Mouse (Mus musculus): ENCODE measurements around the gene Gm9639.
"Not testable (repeated sequence)": the region's sequence is repeated elsewhere in the genome, so short reads cannot be mapped to it uniquely, and the experiment has no call there.

Gm9639 gene

DNA sequence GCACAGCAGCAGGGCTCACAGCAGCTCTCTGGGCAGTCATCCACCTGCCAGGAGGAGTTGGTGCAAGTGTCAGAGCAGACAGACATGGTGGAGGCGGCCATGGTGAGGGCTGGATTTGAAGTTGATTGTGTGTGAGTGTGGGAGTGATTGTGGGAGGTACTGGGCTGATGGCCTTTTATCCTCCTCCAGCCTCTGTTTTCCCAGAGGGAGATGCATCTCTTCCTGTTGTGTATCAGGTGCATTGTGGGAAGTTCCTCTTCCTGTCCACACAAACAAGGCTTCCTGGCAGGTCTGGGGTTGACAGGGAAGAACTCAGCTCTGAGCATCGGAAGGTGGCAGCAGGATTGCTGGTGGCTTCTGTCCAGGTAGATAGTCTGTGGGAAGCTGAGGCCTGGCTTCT is at the start of gene Gm9639:
Gene Gm9639, minus strand, starts transcription at position 101 of the 400 bp plus-strand sequence.
- DNase-seq (ENCODE audit: low spot score), result no peak

- DNase-seq (ENCODE audit: low spot score), result no peak
Observed at GRCm38 (mm10) chr10:77839006-77839405, 44.1 kb upstream of the Gm9639 start.

- DNase-seq (ENCODE audit: low spot score), result no peak
Observed at GRCm38 (mm10) chr10:77835647-77836046, 40.8 kb upstream of the Gm9639 start, which contains the start of gene Krtap10-10. Krtap10-10 (plus strand) TSS chr10:77835947.

DNA sequence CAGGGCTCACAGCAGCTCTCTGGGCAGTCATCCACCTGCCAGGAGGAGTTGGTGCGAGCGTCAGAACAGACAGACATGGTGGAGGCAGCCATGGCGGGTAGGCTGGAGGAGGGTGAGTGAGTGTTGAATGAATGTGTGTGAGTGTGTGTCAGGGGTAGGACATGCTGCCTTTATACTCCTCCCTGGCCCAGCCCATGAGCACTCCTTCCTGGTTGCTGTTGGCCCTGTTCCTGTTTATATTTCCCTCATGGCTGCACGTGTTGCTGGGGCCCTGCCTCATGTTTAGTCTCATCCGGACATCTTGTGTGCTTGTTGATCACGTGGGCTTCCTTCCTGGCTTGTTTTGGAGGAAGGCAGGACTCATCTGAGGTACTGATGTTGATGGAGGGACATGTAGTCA is 32.1 kb upstream of the Gm9639 start, which contains the start of gene Krtap10-4:
Gene Krtap10-4, minus strand, starts transcription at position 145 of the 400 bp plus-strand sequence.
- DNase-seq (ENCODE audit: low spot score), result no peak

DNA sequence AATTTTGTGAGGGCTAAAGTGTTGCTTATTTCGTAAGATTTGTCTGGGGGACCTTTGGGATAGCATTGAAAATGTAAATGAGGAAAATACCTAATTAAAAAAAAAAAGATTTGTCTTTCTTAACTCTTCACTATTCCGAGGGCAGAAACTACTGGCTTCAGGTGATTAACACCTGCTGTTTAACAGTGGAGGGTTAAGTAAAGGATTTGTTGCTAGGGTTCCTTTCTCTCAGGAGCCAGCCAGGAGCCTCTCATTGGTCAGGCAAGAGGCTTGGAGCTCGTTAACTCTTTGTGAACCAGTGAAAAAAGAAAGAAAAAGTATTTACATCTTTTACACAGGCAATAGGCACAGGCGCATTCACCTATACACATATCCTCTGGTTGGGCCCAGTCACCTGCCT is 24.3 kb upstream of the Gm9639 start:
- no peak for DNase-seq (ENCODE audit: low spot score)

- no peak for DNase-seq (ENCODE audit: low spot score)
Observed at GRCm38 (mm10) chr10:77818523-77818922, 23.6 kb upstream of the Gm9639 start.

GRCm38 (mm10) chr10:77815514-77815913 is 20.6 kb upstream of the Gm9639 start:
- DNase-seq (ENCODE audit: low spot score), result no peak

DNA sequence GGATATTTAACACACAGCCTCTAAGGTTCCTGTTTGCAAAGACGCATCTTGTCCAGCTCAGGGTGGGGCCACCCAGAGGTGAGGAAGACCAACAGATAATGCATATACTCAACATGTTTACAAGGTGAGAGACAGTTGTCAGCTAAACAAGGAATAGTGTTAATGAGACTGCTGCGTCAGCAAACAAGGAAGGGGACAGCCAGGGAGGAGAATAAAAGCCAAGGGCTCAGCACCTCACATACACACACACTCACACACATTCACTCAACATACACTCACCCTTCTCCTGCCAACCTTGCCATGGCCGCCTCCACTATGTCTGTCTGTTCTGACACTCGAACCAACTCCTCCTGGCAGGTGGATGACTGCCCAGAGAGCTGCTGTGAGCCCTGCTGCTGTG is 19.5 kb upstream of the Gm9639 start, which contains the start of gene Gm2696:
Gene Gm2696, plus strand, starts transcription at position 301 of the 400 bp plus-strand sequence.
- DNase-seq (ENCODE audit: low spot score), result no peak

DNA sequence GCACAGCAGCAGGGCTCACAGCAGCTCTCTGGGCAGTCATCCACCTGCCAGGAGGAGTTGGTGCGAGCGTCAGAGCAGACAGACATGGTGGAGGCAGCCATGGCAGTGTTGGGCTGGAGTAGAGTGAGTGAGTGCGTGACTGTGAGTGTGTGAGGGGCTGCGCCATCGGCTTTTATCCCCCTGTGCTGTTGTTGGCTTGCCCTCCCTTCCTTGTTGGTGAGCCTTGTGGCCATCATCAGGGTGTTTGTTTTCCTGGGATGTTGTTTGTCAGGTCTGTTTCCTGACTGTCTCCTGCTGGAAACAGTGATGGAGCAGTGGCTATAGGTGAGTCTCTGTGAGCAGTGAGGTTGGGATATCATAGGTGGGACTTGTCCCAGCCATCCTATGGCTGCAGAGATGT is 16.9 kb upstream of the Gm9639 start, which contains the start of gene Gm9507:
Gene Gm9507, minus strand, starts transcription at position 101 of the 400 bp plus-strand sequence.
- no peak for DNase-seq (ENCODE audit: low spot score)

- no peak for DNase-seq (ENCODE audit: low spot score)
Observed at GRCm38 (mm10) chr10:77804095-77804494, 9.2 kb upstream of the Gm9639 start.

GRCm38 (mm10) chr10:77798921-77799508 is 4.1 kb upstream of the Gm9639 start, which contains the start of gene Gm19668:
Gm19668 (minus strand) TSS chr10:77799133.
- DNase-seq (ENCODE audit: low spot score), result no peak

DNA sequence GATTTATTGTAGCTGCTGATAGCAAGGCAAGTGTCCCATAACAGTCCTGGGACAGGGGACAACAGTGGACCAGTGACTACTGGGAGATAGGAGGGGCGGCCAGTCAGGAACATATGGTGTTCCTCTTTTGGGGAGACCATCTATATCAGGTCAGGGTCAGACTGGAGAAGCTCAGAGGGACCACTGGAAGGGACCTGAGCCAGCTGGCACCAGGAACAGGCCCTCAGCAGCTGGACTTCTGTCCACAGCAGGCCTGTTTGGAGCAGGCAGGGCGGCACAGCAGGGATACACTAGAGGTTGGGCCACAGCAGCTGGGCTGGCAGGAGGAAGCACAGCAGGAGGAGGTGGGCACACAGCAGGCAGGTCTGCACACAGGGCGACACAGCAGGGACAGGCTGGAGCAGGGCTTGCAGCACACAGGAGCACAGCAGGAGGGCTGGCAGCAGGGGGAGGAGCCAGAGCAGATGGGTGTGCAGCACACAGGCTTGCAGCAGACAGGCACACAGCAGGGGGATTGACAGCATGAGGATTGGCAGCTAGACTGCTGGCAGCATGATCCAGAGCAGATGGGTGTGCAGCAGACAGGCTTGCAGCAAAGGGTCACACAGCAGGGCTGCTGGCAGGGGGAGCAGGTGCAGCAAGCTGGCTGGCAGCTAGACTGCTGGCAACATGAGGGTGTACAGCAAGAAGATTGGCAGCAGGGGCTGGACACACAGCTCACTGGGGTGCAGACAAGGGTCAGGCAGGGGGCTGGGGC is 3.5 kb upstream of the Gm9639 start:
- not testable (repeated sequence) for DNase-seq (ENCODE audit: low spot score)

- DNase-seq (ENCODE audit: low spot score), result no peak
Observed at GRCm38 (mm10) chr10:77797677-77798076, 2.8 kb upstream of the Gm9639 start.

DNA sequence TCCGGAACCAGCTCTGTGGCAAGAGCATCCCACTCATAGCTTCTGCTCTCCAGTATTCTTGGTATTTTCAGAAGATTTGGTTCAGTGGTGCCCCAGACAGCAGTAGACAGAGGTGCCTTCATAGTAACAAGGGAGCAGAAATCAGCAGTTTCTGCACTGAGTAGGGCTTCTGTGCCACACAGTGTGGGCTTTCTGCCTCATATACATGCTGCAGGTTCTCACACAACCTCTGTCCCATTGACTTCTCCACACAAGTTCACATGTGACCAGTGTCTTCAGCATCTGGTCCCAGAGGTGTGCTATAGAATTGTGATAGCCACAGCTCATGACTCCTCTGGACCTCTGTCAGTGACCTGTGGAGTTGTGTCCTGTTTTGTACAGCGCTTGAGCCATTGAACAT is 6.3 kb downstream of the Gm9639 start:
- no peak for DNase-seq (ENCODE audit: low spot score)

DNA sequence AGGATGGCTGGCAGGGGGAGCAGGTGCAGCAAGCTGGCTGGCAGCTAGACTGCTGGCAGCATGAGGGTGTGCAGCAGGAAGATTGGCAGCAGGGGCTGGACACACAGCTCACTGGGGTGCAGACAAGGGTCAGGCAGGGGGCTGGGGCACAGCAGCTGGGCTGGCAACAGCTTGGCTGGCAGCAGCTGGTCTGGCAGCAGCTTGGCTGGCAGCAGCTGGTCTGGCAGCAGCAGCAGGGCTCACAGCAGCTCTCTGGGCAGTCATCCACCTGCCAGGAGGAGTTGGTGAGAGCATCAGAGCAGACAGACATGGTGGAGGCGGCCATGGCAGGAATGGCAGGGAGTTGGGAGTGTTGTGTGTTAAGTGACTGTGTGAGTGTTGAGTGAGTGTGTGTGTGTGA is 7.0 kb downstream of the Gm9639 start, which contains the start of gene Gm7137:
Gene Gm7137, minus strand, starts transcription at position 325 of the 400 bp plus-strand sequence.
- not testable (repeated sequence) for DNase-seq (ENCODE audit: low spot score)

GRCm38 (mm10) chr10:77783396-77783795 is 11.5 kb downstream of the Gm9639 start:
- DNase-seq (ENCODE audit: low spot score), result not testable (repeated sequence)

DNA sequence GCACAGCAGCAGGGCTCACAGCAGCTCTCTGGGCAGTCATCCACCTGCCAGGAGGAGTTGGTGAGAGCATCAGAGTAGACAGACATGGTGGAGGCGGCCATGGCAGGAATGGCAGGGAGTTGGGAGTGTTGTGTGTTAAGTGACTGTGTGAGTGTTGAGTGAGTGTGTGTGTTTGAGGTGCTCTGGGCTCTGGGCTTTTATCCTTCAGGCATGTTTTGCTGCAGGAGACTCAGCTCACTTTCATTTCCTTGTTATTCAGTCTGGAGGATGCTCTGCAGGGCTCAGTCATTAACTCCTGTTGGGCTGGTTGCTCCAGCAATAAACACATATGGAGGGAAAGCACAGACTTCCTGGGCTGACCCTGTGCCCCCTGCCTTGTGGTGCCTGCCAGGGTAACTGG is 12.4 kb downstream of the Gm9639 start, which contains the start of gene Gm3250:
Gene Gm3250, minus strand, starts transcription at position 101 of the 400 bp plus-strand sequence.
- DNase-seq (ENCODE audit: low spot score), result not testable (repeated sequence)

DNA sequence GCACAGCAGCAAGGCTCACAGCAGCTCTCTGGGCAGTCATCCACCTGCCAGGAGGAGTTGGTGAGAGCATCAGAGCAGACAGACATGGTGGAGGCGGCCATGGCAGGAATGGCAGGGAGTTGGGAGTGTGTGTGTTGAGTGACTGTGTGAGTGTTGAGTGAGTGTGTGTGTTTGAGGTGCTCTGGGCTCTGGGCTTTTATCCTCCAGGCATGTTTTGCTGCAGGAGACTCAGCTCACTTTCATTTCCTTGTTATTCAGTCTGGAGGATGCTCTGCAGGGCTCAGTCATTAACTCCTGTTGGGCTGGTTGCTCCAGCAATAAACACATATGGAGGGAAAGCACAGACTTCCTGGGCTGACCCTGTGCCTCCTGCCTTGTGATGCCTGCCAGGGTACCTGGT is 18.0 kb downstream of the Gm9639 start, which contains the start of gene Gm7138:
Gene Gm7138, minus strand, starts transcription at position 101 of the 400 bp plus-strand sequence.
- DNase-seq (ENCODE audit: low spot score), result not testable (repeated sequence)

- not testable (repeated sequence) for DNase-seq (ENCODE audit: low spot score)
Observed at GRCm38 (mm10) chr10:77772142-77772541, 22.7 kb downstream of the Gm9639 start.

DNA sequence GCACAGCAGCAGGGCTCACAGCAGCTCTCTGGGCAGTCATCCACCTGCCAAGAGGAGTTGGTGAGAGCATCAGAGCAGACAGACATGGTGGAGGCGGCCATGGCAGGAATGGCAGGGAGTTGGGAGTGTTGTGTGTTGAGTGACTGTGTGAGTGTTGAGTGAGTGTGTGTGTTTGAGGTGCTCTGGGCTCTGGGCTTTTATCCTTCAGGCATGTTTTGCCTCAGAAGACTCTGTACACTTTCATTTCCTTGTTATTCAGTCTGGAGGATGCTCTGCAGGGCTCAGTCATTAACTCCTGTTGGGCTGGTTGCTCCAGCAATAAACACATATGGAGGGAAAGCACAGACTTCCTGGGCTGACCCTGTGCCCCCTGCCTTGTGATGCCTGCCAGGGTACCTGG is 23.7 kb downstream of the Gm9639 start, which contains the start of gene Gm3238:
Gene Gm3238, minus strand, starts transcription at position 101 of the 400 bp plus-strand sequence.
- DNase-seq (ENCODE audit: low spot score), result not testable (repeated sequence)

GRCm38 (mm10) chr10:77769727-77770126 is 25.1 kb downstream of the Gm9639 start:
- no peak for DNase-seq (ENCODE audit: low spot score)

- DNase-seq (ENCODE audit: low spot score), result not testable (repeated sequence)
Observed at GRCm38 (mm10) chr10:77759582-77759981, 35.3 kb downstream of the Gm9639 start, which contains the start of gene Gm3233. Gm3233 (minus strand) TSS chr10:77759682.
